Mouse (Mus musculus): ENCODE data around the gene Olfr250.
"Not testable (repeated sequence)": the region's sequence is repeated elsewhere in the genome, so short reads cannot be mapped to it uniquely, and the experiment has no call there.

The Olfr250 gene

GRCm38 (mm10) chr9:38366596-38366995, at the start of gene Olfr250:
TSS of gene Olfr250 (plus strand) at chr9:38366896.
- ATAC-seq (ENCODE audit: low TSS enrichment) = no peak

DNA sequence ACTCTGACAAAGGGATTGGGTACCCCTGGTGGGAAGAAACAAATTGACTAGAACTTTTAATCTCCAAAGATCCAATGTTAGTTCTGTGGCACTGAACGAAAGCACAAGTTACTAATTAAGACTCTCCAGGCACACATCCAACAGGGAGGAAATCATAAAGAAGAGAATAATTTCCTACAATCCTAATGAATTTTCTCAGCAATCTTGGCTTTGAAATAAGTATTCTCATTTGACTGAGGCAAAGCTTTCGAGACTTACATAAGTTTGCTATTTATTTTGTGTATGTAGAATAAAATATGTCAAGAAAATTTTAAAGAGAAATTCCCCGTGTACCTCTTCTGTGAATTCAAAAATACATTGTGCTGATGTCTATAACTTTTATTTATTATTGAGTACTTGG, 37.9 kb upstream of the Olfr250 start, which contains the start of gene Olfr25:
Gene Olfr25 (plus strand): TSS at position 301 of the 400 bp plus-strand sequence.
- ATAC-seq (ENCODE audit: low TSS enrichment) = no peak

DNA sequence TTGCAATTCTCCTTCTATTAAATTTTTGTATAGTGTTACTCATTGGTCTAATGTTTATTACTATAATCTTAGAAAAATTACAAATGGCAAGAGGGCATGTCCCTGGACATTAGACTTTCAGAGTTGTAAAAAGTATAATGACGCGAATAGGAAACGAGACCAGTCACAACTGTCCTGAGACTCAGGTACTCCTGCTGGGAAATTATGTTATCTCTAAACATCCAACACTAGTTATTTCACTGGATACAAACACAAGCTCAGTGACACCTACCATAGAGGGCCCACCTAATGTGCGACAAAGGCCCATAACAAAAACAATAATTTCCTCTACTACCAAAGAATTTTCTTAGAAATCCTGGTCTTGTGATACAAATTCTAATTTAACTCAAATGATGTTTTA, 18.6 kb upstream of the Olfr250 start, which contains the start of gene Olfr898:
Gene Olfr898 (plus strand): TSS at position 301 of the 400 bp plus-strand sequence.
- no peak for ATAC-seq (ENCODE audit: low TSS enrichment)

DNA sequence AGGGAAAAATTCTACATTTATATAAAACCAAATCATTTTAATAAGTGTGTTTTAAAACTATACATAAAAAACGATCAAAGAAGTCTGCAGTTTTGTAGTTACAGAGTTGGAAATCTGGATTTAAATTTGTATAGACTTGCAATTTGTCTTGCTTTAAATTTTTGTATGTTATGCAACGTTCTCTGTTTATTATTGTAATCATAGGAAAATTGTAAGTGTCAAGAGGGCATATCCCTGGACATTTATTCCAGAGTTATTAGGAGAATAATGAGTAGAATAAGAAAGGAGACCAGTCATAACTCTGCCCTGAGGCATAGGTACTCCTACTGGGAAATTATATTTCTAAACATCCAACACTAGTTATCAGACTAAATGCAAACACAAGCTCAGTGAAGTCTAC, 10.1 kb downstream of the Olfr250 start, which contains the start of gene Olfr251:
Gene Olfr251 (plus strand): TSS at position 301 of the 400 bp plus-strand sequence.
- no peak for ATAC-seq (ENCODE audit: low TSS enrichment)

DNA sequence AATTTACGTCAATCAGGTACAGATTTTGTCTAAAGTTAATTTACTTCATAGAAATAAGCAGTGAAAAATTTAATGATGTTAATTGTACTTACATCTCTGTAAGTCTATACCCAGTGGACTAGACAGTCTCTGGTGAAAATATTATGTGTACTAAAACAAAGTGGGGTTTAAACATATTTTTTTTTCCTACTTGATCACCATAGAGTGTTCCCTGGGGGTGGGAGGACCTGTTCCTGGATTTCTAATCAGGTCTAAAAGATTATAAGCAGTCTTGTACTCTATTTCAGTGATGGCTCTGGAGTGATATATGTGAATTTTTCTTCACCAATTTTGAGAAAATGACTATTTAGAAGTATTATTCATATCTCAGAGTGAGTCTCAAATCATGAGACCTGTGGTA, 34.7 kb downstream of the Olfr250 start, which contains the start of gene Olfr147:
Gene Olfr147 (plus strand): TSS at position 301 of the 400 bp plus-strand sequence.
- no peak for ATAC-seq (ENCODE audit: low TSS enrichment)

DNA sequence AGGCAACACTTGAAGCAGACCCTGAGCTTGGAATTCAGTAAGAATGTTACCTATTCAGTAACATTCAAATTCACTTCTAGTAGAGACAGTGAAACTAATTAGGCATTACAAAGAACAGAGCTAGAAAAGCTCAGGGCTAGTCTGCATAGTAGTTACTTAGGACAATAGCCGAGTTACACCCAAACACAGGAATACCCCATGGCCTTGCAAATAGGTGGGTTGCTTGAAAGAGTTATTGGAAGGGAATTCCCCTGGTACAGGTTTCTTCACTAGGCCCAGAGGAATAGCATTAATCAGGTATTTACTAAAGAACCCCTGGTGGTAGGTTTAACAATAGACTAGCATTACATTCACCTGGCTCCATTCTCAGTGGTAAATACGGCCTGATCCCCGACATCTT, 40.8 kb downstream of the Olfr250 start:
- ATAC-seq (ENCODE audit: low TSS enrichment) = not testable (repeated sequence)

- not testable (repeated sequence) for ATAC-seq (ENCODE audit: low TSS enrichment)
These were observed 46.8 kb downstream of the Olfr250 start for GRCm38 (mm10) chr9:38413502-38413901.
